Mouse (Mus musculus): Measurements from ENCODE around the gene Ate1. TPM values are rescaled to one million over a fixed set of nuclear protein-coding genes. Genes with fewer than 3 reads are reported as not detected.
"Not testable (repeated sequence)": the region's sequence is repeated elsewhere in the genome, so short reads cannot be mapped to it uniquely, and the experiment has no call there.

Ate1 gene
- polyA plus RNA-seq, 1 experiment from 2014 or later, result 72.9 TPM

DNA sequence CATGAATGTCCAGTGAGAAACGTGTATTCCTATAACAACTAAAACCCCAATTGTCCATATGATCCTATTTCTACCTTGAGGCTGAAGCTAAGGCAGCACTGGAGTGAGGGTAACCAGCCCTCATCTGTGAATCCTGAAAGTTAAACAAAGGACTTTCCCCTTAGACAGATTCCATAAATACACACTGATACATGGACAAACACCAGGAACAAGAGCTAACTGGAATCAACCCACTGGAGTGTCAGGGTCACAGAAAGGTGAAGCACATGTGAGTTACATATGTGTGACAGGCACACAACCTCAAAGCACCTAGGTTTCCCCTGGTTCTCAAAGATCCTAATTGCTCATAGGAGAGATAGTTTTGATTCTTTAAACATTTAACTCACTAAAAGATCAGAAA lies 100.2 kb downstream of the Ate1 start:
- DNase-seq (no peak), ATAC-seq (ENCODE audit: insufficient read depth) (no peak)
- Histone ChIP-seq H3K9ac (no peak overlapping the region), H3K4me2 (no peak overlapping the region), H3K4me3 (ENCODE audit: low read depth, low read length) (no peak overlapping the region), H3K27ac (ENCODE audit: low read depth) (no peak overlapping the region), H3K4me1 (ENCODE audit: insufficient read depth) (no peaks in the 10 kb centered on the region), H3K27me3 (ENCODE audit: insufficient read depth, low read length) (no peaks in the 10 kb centered on the region), H3K36me3 (ENCODE audit: insufficient read depth) (no peaks in the 10 kb centered on the region), H3K9me3 (ENCODE audit: low read depth, low read length) (no peaks in the 10 kb centered on the region)
- 36% methylated on average over 1 of the region's 1 CpGs for WGBS
- TF ChIP-seq CTCF (IDR thresholded peaks at IDR 0.05; ENCODE audit: low read depth), result no peak

- TF ChIP-seq CTCF (IDR thresholded peaks at IDR 0.05; ENCODE audit: low read depth), result no peak
- H3K4me2 ChIP-seq, result no peak overlapping the region
- no peak overlapping the region for H3K9ac ChIP-seq
- 0 out of 2 replicates have a peak overlapping the region, but pooled peaks have one; percentile 9 for H3K27ac ChIP-seq (ENCODE audit: low read depth)
- no peaks in the 10 kb centered on the region; the same call in 1 of the 2 replicates for H3K4me1 ChIP-seq (ENCODE audit: insufficient read depth)
- H3K9me3 ChIP-seq (ENCODE audit: low read depth, low read length), result no peaks in the 10 kb centered on the region
- H3K4me3 ChIP-seq (ENCODE audit: low read depth, low read length), result no peak overlapping the region
- DNase-seq (no peak), ATAC-seq (ENCODE audit: insufficient read depth) (no peak)
- H3K36me3 ChIP-seq (ENCODE audit: insufficient read depth), result no peaks in the 10 kb centered on the region
- H3K27me3 ChIP-seq (ENCODE audit: insufficient read depth, low read length), result no peaks in the 10 kb centered on the region
- 77% methylated on average over 10 of the region's 10 CpGs for WGBS
Observed at GRCm38 (mm10) chr7:130407622-130408021, 112.5 kb downstream of the Ate1 start.

GRCm38 (mm10) chr7:130403346-130403745 lies 116.8 kb downstream of the Ate1 start:
- TF ChIP-seq CTCF (IDR thresholded peaks at IDR 0.05; ENCODE audit: low read depth), result no peak
- H3K9ac ChIP-seq, result no peak overlapping the region
- DNase-seq (peak; percentile 66), ATAC-seq (ENCODE audit: insufficient read depth) (no peak)
- WGBS, result 31% methylated on average over 2 of the region's 2 CpGs
- H3K36me3 ChIP-seq (ENCODE audit: insufficient read depth), result 0 out of 2 replicates have a peak, but pooled peaks cover 4% of the 10 kb centered on the region
- no peaks in the 10 kb centered on the region for H3K27me3 ChIP-seq (ENCODE audit: insufficient read depth, low read length)
- H3K9me3 ChIP-seq (ENCODE audit: low read depth, low read length), result no peaks in the 10 kb centered on the region
- H3K4me2 ChIP-seq, result no peak overlapping the region
- H3K4me3 ChIP-seq (ENCODE audit: low read depth, low read length), result no peak overlapping the region
- no peak overlapping the region for H3K27ac ChIP-seq (ENCODE audit: low read depth)
- H3K4me1 ChIP-seq (ENCODE audit: insufficient read depth), result no peaks in the 10 kb centered on the region

DNA sequence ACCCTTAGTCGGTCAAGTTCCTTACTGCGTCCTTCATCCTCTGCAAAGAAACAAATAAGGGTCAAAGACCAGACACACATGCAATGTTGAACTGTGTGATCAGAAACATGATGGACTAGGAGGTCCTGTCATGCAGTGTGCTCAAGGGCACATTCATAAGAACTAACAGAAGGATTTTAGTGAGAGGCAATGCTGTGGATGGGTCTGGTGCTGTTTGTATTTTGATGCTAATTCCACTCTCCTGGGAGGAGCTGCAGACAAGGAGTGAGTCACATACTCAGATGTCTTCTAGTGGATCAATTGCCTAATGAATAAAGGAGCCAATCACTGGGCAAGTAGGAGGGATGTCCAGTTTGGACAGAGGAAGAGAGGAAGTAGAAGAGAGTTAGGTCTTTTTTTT lies 125.5 kb downstream of the Ate1 start:
- DNase-seq (no peak), ATAC-seq (ENCODE audit: insufficient read depth) (no peak)
- Histone ChIP-seq H3K27me3 (ENCODE audit: insufficient read depth, low read length) (no peaks in the 10 kb centered on the region), H3K9ac (no peak overlapping the region), H3K27ac (ENCODE audit: low read depth) (no peak overlapping the region), H3K4me3 (ENCODE audit: low read depth, low read length) (no peak overlapping the region), H3K4me1 (ENCODE audit: insufficient read depth) (no peaks in the 10 kb centered on the region), H3K4me2 (no peak overlapping the region), H3K36me3 (ENCODE audit: insufficient read depth) (peaks cover 15% of the 10 kb centered on the region; the same call in 1 of the 2 replicates), H3K9me3 (ENCODE audit: low read depth, low read length) (no peaks in the 10 kb centered on the region)
- TF ChIP-seq CTCF (IDR thresholded peaks at IDR 0.05; ENCODE audit: low read depth), result no peak
- 85% methylated on average over 2 of the region's 2 CpGs for WGBS

- not testable (repeated sequence) for H3K27me3 ChIP-seq (ENCODE audit: insufficient read depth, low read length); H3K4me3 ChIP-seq (ENCODE audit: low read depth, low read length); H3K9me3 ChIP-seq (ENCODE audit: low read depth, low read length); H3K27ac ChIP-seq (ENCODE audit: low read depth); H3K4me2 ChIP-seq; H3K9ac ChIP-seq; H3K4me1 ChIP-seq (ENCODE audit: insufficient read depth); DNase-seq; ATAC-seq (ENCODE audit: insufficient read depth)
- WGBS, result 96% methylated on average over 1 of the region's 1 CpGs
- peaks cover 21% of the 10 kb centered on the region; the same call in 1 of the 2 replicates for H3K36me3 ChIP-seq (ENCODE audit: insufficient read depth)
Observed at GRCm38 (mm10) chr7:130390060-130390459, 130.1 kb downstream of the Ate1 start.

DNA sequence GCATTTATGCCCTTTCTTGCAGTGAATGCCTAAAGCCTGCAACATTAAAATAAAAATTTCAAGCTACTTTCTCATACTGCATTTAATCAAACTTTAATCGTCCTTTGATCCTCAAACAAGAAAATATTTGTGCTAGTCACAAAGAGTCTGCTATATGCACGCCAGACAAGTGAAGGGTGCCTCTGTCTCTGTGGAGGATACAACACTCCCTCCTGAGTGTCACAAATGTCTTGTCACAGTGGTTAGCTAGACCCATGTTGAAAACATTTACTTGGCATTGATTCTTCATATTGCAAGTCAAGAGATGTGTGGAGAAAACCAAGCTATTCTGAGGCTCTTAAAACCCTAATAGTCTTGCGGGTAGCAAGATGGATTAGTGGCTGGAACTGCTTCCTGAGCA lies 133.9 kb downstream of the Ate1 start:
- 64% methylated on average over 3 of the region's 3 CpGs for WGBS
- Histone ChIP-seq H3K27me3 (ENCODE audit: insufficient read depth, low read length) (no peaks in the 10 kb centered on the region), H3K4me3 (ENCODE audit: low read depth, low read length) (no peak overlapping the region), H3K4me1 (ENCODE audit: insufficient read depth) (no peaks in the 10 kb centered on the region), H3K36me3 (ENCODE audit: insufficient read depth) (0 out of 2 replicates have a peak, but pooled peaks cover 6% of the 10 kb centered on the region), H3K9me3 (ENCODE audit: low read depth, low read length) (no peaks in the 10 kb centered on the region), H3K9ac (no peak overlapping the region), H3K27ac (ENCODE audit: low read depth) (no peak overlapping the region), H3K4me2 (no peak overlapping the region)
- ATAC-seq (ENCODE audit: insufficient read depth) (no peak), DNase-seq (no peak)
- no peak for TF ChIP-seq CTCF (IDR thresholded peaks at IDR 0.05; ENCODE audit: low read depth)

DNA sequence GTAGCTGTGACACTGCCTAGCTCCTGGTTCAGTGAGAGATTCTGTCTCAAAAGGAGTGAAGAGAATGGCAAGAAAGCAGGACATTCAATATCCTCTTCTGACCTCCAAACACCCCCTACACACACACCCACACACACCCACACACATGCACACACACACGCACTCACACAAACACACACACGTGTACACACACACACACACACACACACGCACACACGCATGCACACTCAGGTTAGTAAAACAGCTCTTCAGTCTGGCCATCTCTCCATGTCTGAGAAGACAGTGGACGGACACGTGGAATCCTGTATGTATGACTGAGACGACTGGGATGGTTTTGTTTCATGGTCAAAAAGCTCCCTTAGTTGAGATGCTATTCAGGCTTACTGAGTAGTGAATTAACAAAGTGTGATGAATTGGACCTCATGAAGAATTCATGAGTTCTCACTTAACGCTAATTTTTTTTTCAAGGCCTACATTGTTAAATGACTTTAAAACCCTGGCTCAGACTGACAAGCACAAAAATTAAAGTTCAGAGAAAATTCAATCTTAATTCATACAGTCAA lies 134.4 kb downstream of the Ate1 start:
- no peak overlapping the region for H3K27ac ChIP-seq (ENCODE audit: low read depth)
- WGBS, result 87% methylated on average over 8 of the region's 8 CpGs
- H3K9ac ChIP-seq, result no peak overlapping the region
- ATAC-seq (ENCODE audit: insufficient read depth) (no peak), DNase-seq (no peak)
- H3K27me3 ChIP-seq (ENCODE audit: insufficient read depth, low read length), result no peaks in the 10 kb centered on the region
- H3K36me3 ChIP-seq (ENCODE audit: insufficient read depth), result 0 out of 2 replicates have a peak, but pooled peaks cover 6% of the 10 kb centered on the region
- TF ChIP-seq CTCF (IDR thresholded peaks at IDR 0.05; ENCODE audit: low read depth), result no peak
- H3K4me1 ChIP-seq (ENCODE audit: insufficient read depth), result no peaks in the 10 kb centered on the region
- H3K4me3 ChIP-seq (ENCODE audit: low read depth, low read length), result no peak overlapping the region
- H3K4me2 ChIP-seq, result no peak overlapping the region
- H3K9me3 ChIP-seq (ENCODE audit: low read depth, low read length), result no peaks in the 10 kb centered on the region

All from lung, embryonic 14.5 days (tissue).